Mouse (Mus musculus) kidney, embryonic 14.5 days (tissue): ENCODE data around the gene D130043K22Rik. TPM values are rescaled to one million over a fixed set of nuclear protein-coding genes. Genes with fewer than 3 reads are reported as not detected.
"Not testable (repeated sequence)": the region's sequence is repeated elsewhere in the genome, so short reads cannot be mapped to it uniquely, and the experiment has no call there.

Experiments
- ATAC-seq: fragments of 200-750 bp; cut with Nextera tagmentation; 2 replicates; pipeline ENCODE4 v1.8.0; 2017; ENCODE audit warnings: moderate number of reproducible peaks, mild to moderate bottlenecking, moderate TSS enrichment, moderate library complexity; ENCODE audit not compliant: low FRiP score, low TSS enrichment
- H3K27ac ChIP-seq: fragments of 300-500 bp; sonication (generic); 2 replicates; pipeline ENCODE4 v1.5.1; 2014; ENCODE audit warnings: low read depth, mild to moderate bottlenecking, low read length, moderate library complexity, mixed read lengths
- H3K27me3 ChIP-seq: fragments of 300-500 bp; sonication (generic); 2 replicates; pipeline ENCODE4 v1.6.1; 2014; ENCODE audit warnings: mild to moderate bottlenecking, low read length; ENCODE audit not compliant: control insufficient read depth, insufficient read depth
- H3K36me3 ChIP-seq: fragments of 300-500 bp; sonication (generic); 2 replicates; pipeline ENCODE4 v1.6.1; 2014; ENCODE audit warnings: low read length, mixed read lengths; ENCODE audit not compliant: control insufficient read depth, insufficient read depth
- H3K4me1 ChIP-seq: fragments of 300-500 bp; sonication (generic); 2 replicates; pipeline ENCODE4 v1.6.1; 2014; ENCODE audit warnings: low read length, mixed read lengths; ENCODE audit not compliant: control insufficient read depth, insufficient read depth
- H3K4me2 ChIP-seq: fragments of 300-500 bp; sonication (generic); replicated peaks from 2 replicates; pipeline ENCODE4 v1.6.1; 2014; ENCODE audit warnings: low read depth, mild to moderate bottlenecking, low read length
- H3K4me3 ChIP-seq: fragments of 300-500 bp; sonication (generic); 2 replicates; pipeline ENCODE4 v1.5.1; 2014; ENCODE audit warnings: mild to moderate bottlenecking, low read length
- H3K9ac ChIP-seq: fragments of 300-500 bp; sonication (generic); 2 replicates; pipeline ENCODE4 v1.6.1; 2014; ENCODE audit warnings: low read depth, mild to moderate bottlenecking, low read length, moderate library complexity
- H3K9me3 ChIP-seq: fragments of 300-500 bp; sonication (generic); 2 replicates; pipeline ENCODE4 v1.6.1; 2016; ENCODE audit warnings: low read length; ENCODE audit not compliant: control insufficient read depth
- WGBS: fragments of 180-500 bp; shearing (Covaris S2); extraction: QIAGEN DNeasy Blood & Tissue Kit; methylation state at CpG from one replicate; pipeline ENCODE4 v1.1.7; 2014; 5-methylcytosine and 5-hydroxymethylcytosine counted together
- polyA plus RNA-seq: library from polyadenylated mRNA; unstranded; fragments of >200 nt; fragmentation: Nextera tagmentation; extraction: Ambion mirVana; gene quantifications from 2 replicates; pipeline ENCODE4 v1.2.1, GENCODE M21; 2014

The D130043K22Rik gene
- polyA plus RNA-seq, 1 experiment from 2014 or later: 0.64 TPM

- WGBS: 3% methylated on average over 20 of the region's 20 CpGs
- no peak for ATAC-seq
- Histone ChIP-seq H3K4me3 (peak overlapping the region; percentile 95), H3K9me3 (no peaks in the 10 kb centered on the region), H3K4me1 (peaks cover 18% of the 10 kb centered on the region), H3K9ac (peak overlapping the region; percentile 68), H3K4me2 (peak overlapping the region; percentile 57), H3K27me3 (no peaks in the 10 kb centered on the region), H3K27ac (0 out of 2 replicates have a peak overlapping the region, but pooled peaks have one; percentile 1), H3K36me3 (peaks cover 2% of the 10 kb centered on the region; the same call in 1 of the 2 replicates)
These were observed 14.1 kb upstream of the D130043K22Rik start for GRCm38 (mm10) chr13:24830756-24831352.

- peak within 1 kb of the TSS; percentile 95 for H3K4me3 ChIP-seq
- peak; percentile 97 for ATAC-seq
- no peaks in the 10 kb centered on the region for H3K27me3 ChIP-seq
- peaks cover 4% of the 10 kb centered on the region; the same call in 1 of the 2 replicates for H3K36me3 ChIP-seq
- under 1% methylated on average over 85 of the region's 90 CpGs for WGBS
- H3K27ac ChIP-seq: peak within 1 kb of the TSS; percentile 92
- peak within 1 kb of the TSS; percentile 73 for H3K4me2 ChIP-seq
- peaks cover 18% of the 10 kb centered on the region for H3K4me1 ChIP-seq
- H3K9ac ChIP-seq: peak within 1 kb of the TSS; percentile 95
- H3K9me3 ChIP-seq: no peaks in the 10 kb centered on the region
These were observed 13.4 kb upstream of the D130043K22Rik start, which contains the start of the genes Acot13 and Tdp2 for GRCm38 (mm10) chr13:24831353-24832130. Gene Acot13, minus strand, starts transcription at chr13:24831540. Gene Tdp2, plus strand, starts transcription at chr13:24831679.

GRCm38 (mm10) chr13:24832131-24832810 lies 12.7 kb upstream of the D130043K22Rik start:
- no peaks in the 10 kb centered on the region for H3K9me3 ChIP-seq
- peak overlapping the region; percentile 73 for H3K4me2 ChIP-seq
- H3K4me3 ChIP-seq: peak overlapping the region; percentile 95
- peak; percentile 45 for ATAC-seq
- WGBS: 3% methylated on average over 21 of the region's 21 CpGs
- peak overlapping the region; percentile 92 for H3K27ac ChIP-seq
- peaks cover 4% of the 10 kb centered on the region; the same call in 1 of the 2 replicates for H3K36me3 ChIP-seq
- H3K4me1 ChIP-seq: peaks cover 18% of the 10 kb centered on the region
- no peaks in the 10 kb centered on the region for H3K27me3 ChIP-seq
- H3K9ac ChIP-seq: peak overlapping the region; percentile 95

GRCm38 (mm10) chr13:24832811-24833155 lies 12.2 kb upstream of the D130043K22Rik start:
- H3K4me3 ChIP-seq: peak overlapping the region; percentile 95
- 45% methylated on average over 2 of the region's 2 CpGs for WGBS
- no peaks in the 10 kb centered on the region for H3K9me3 ChIP-seq
- ATAC-seq: no peak
- peak overlapping the region; percentile 95 for H3K9ac ChIP-seq
- H3K27ac ChIP-seq: no peak overlapping the region
- peak overlapping the region; percentile 73 for H3K4me2 ChIP-seq
- peaks cover 4% of the 10 kb centered on the region; the same call in 1 of the 2 replicates for H3K36me3 ChIP-seq
- no peaks in the 10 kb centered on the region for H3K27me3 ChIP-seq
- H3K4me1 ChIP-seq: peaks cover 18% of the 10 kb centered on the region

- H3K36me3 ChIP-seq: peaks cover 24% of the 10 kb centered on the region
- H3K4me2 ChIP-seq, H3K9me3 ChIP-seq, H3K27me3 ChIP-seq, H3K27ac ChIP-seq, H3K9ac ChIP-seq, ATAC-seq, H3K4me3 ChIP-seq: not testable (repeated sequence)
- 91% methylated on average over 8 of the region's 8 CpGs for WGBS
- H3K4me1 ChIP-seq: peaks cover 14% of the 10 kb centered on the region
These were observed 7.2 kb upstream of the D130043K22Rik start for GRCm38 (mm10) chr13:24837765-24838164.

GRCm38 (mm10) chr13:24839831-24840230 lies 5.1 kb upstream of the D130043K22Rik start:
- H3K9ac ChIP-seq: no peak overlapping the region; the same call in 1 of the 2 replicates

GRCm38 (mm10) chr13:24841702-24842101 lies 3.2 kb upstream of the D130043K22Rik start:
- no peak overlapping the region for H3K4me2 ChIP-seq
- H3K36me3 ChIP-seq: peaks cover 20% of the 10 kb centered on the region
- no peaks in the 10 kb centered on the region for H3K27me3 ChIP-seq
- H3K4me1 ChIP-seq: no peaks in the 10 kb centered on the region
- H3K9me3 ChIP-seq: no peaks in the 10 kb centered on the region
- ATAC-seq: no peak
- H3K9ac ChIP-seq: no peak overlapping the region
- H3K4me3 ChIP-seq: no peak overlapping the region
- 63% methylated on average over 3 of the region's 3 CpGs for WGBS
- no peak overlapping the region for H3K27ac ChIP-seq

More at GRCm38 (mm10) chr13:24839831-24840230, 5.1 kb upstream of the D130043K22Rik start:
- H3K4me1 ChIP-seq: no peaks in the 10 kb centered on the region
- no peaks in the 10 kb centered on the region for H3K27me3 ChIP-seq
- no peak overlapping the region for H3K4me3 ChIP-seq
- 58% methylated on average over 3 of the region's 3 CpGs for WGBS
- no peak overlapping the region for H3K4me2 ChIP-seq
- peaks cover 24% of the 10 kb centered on the region for H3K36me3 ChIP-seq
- no peaks in the 10 kb centered on the region for H3K9me3 ChIP-seq
- ATAC-seq: no peak
- H3K27ac ChIP-seq: no peak overlapping the region

GRCm38 (mm10) chr13:24849318-24849717 lies 4.4 kb downstream of the D130043K22Rik start:
- 73% methylated on average over 4 of the region's 4 CpGs for WGBS
- ATAC-seq: no peak

More at GRCm38 (mm10) chr13:24849318-24849717, 4.4 kb downstream of the D130043K22Rik start:
- Histone ChIP-seq H3K27ac (no peak overlapping the region), H3K9ac (no peak overlapping the region), H3K9me3 (no peaks in the 10 kb centered on the region), H3K4me3 (no peak overlapping the region), H3K4me1 (no peaks in the 10 kb centered on the region), H3K36me3 (no peaks in the 10 kb centered on the region), H3K4me2 (no peak overlapping the region), H3K27me3 (no peaks in the 10 kb centered on the region)
